Mouse (Mus musculus) CD4-positive, CD25-positive, alpha-beta regulatory T cell, adult 4 months (primary cell): ENCODE measurements around the gene Gm11037. TPM values are rescaled to one million over a fixed set of nuclear protein-coding genes. Genes with fewer than 3 reads are reported as not detected.

Experiments
- ATAC-seq: one replicate; pipeline ENCODE4 v1.8.0; 2017
- polyA plus RNA-seq, 2 experiments: library from polyadenylated mRNA; unstranded; fragments of 100-300 nt; shearing (Covaris generic); gene quantifications; one replicate each; pipeline ENCODE4 v1.2.1; 2017

Gm11037 gene
- polyA plus RNA-seq, 2 experiments from 2014 or later: not detected

GRCm38 (mm10) chr2:131152166-131152730 is 19.0 kb downstream of the Gm11037 start:
- ATAC-seq: no peak

GRCm38 (mm10) chr2:131154036-131154435 is 20.7 kb downstream of the Gm11037 start:
- ATAC-seq: no peak

- no peak for ATAC-seq
Measured at GRCm38 (mm10) chr2:131156987-131157386, 23.7 kb downstream of the Gm11037 start.

- ATAC-seq: peak; percentile 35
Measured at GRCm38 (mm10) chr2:131159491-131159910, 26.2 kb downstream of the Gm11037 start.

GRCm38 (mm10) chr2:131159938-131160581 is 26.8 kb downstream of the Gm11037 start, which contains the start of gene 1700037H04Rik:
Gene 1700037H04Rik (minus strand): TSS chr2:131160081.
- ATAC-seq: peak; percentile 98

- ATAC-seq: peak; percentile 4
Measured at GRCm38 (mm10) chr2:131160671-131161111, 27.4 kb downstream of the Gm11037 start.

GRCm38 (mm10) chr2:131163924-131164323 is 30.6 kb downstream of the Gm11037 start:
- ATAC-seq: no peak

- ATAC-seq: no peak
Measured at GRCm38 (mm10) chr2:131166172-131166571, 32.9 kb downstream of the Gm11037 start.

GRCm38 (mm10) chr2:131167984-131168383 is 34.7 kb downstream of the Gm11037 start:
- no peak for ATAC-seq

GRCm38 (mm10) chr2:131168914-131169313 is 35.6 kb downstream of the Gm11037 start:
- ATAC-seq: no peak

- ATAC-seq: no peak
Measured at GRCm38 (mm10) chr2:131170936-131171335, 37.6 kb downstream of the Gm11037 start.

GRCm38 (mm10) chr2:131171401-131172104 is 38.3 kb downstream of the Gm11037 start:
- ATAC-seq: no peak

GRCm38 (mm10) chr2:131172322-131172721 is 39.0 kb downstream of the Gm11037 start:
- no peak for ATAC-seq

GRCm38 (mm10) chr2:131174700-131175099 is 41.4 kb downstream of the Gm11037 start:
- ATAC-seq: peak; percentile 93

- no peak for ATAC-seq
Measured at GRCm38 (mm10) chr2:131175286-131175944, 42.1 kb downstream of the Gm11037 start.

GRCm38 (mm10) chr2:131175945-131176309 is 42.6 kb downstream of the Gm11037 start:
- ATAC-seq: no peak

- no peak for ATAC-seq
Measured at GRCm38 (mm10) chr2:131176491-131176890, 43.2 kb downstream of the Gm11037 start.

GRCm38 (mm10) chr2:131177932-131178331 is 44.6 kb downstream of the Gm11037 start:
- no peak for ATAC-seq

GRCm38 (mm10) chr2:131178828-131179245 is 45.5 kb downstream of the Gm11037 start:
- ATAC-seq: no peak

- peak; percentile 33 for ATAC-seq
Measured at GRCm38 (mm10) chr2:131179246-131179886, 46.1 kb downstream of the Gm11037 start.

- peak; percentile 81 for ATAC-seq
Measured at GRCm38 (mm10) chr2:131179990-131180587, 46.8 kb downstream of the Gm11037 start, which contains the start of gene Cenpb. Gene Cenpb (minus strand): TSS chr2:131180067.
